Mouse (Mus musculus) thymus, adult 2 months (tissue): ENCODE data around the gene Tex12.

Source experiments
- CTCF ChIP-seq: fragments of 200-500 bp; IDR thresholded peaks from 2 replicates; pipeline ENCODE4 v1.5.1; 2012; ENCODE audit warnings: mild to moderate bottlenecking, control low read depth, low read length, moderate library complexity, borderline replicate concordance; ENCODE audit not compliant: control insufficient read depth, poor library complexity, insufficient read depth; ENCODE audit errors: extremely low read depth
- POLR2A ChIP-seq: fragments of 200-500 bp; IDR thresholded peaks from 2 replicates; pipeline ENCODE4 v1.6.1; 2012; ENCODE audit warnings: mild to moderate bottlenecking, low read length, control low read depth, moderate library complexity; ENCODE audit not compliant: control insufficient read depth, poor library complexity, insufficient read depth; ENCODE audit errors: extremely low read depth

DNA sequence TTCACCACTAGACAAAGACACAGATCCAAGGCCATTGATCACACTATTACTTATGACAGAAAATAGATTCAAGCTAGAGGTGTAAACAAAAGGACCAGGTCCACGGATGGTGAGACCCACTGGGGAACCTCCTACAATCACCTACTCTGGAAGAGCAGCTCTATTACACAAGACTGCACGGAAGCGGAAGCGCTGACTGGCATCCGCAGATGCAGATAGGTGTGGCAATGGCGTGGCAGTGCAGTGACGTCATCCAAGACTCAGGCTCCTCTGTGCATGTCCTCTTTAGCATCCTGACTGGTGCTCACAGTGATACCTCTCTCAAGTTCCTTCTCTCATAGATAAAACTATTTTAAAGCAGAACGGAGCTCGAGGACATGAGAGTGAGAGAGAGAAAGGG is 31.8 kb upstream of the Tex12 start:
- no peak for TF ChIP-seq CTCF
- no peak for TF ChIP-seq POLR2A
